Mouse (Mus musculus): ENCODE data around the gene Vmn1r218. TPM values are rescaled to one million over a fixed set of nuclear protein-coding genes. Genes with fewer than 3 reads are reported as not detected.

Vmn1r218 gene
- polyA plus RNA-seq, 1 experiment from 2014 or later = not detected

Other genes starting within 250 kb of the Vmn1r218 start
- not detected in 2 replicates for gene Vmn1r212, start 248.9 kb upstream of the Vmn1r218 start, polyA plus RNA-seq (2015; fragmentation: Nextera tagmentation; extraction: Ambion mirVana)
- not detected in 2 replicates for gene Vmn1r213, start 125.5 kb upstream of the Vmn1r218 start, polyA plus RNA-seq (2015; fragmentation: Nextera tagmentation; extraction: Ambion mirVana)
- not detected in 2 replicates for gene Vmn1r214, start 102.7 kb upstream of the Vmn1r218 start, polyA plus RNA-seq (2015; fragmentation: Nextera tagmentation; extraction: Ambion mirVana)
- gene Vmn1r215, start 65.1 kb upstream of the Vmn1r218 start, polyA plus RNA-seq (2015; fragmentation: Nextera tagmentation; extraction: Ambion mirVana) = not detected in 2 replicates
- not detected in 2 replicates for gene Vmn1r217, start 14.9 kb upstream of the Vmn1r218 start, polyA plus RNA-seq (2015; fragmentation: Nextera tagmentation; extraction: Ambion mirVana)
- not detected in 2 replicates for gene Vmn1r219, start 26.2 kb downstream of the Vmn1r218 start, polyA plus RNA-seq (2015; fragmentation: Nextera tagmentation; extraction: Ambion mirVana)
- gene Vmn1r220, start 54.8 kb downstream of the Vmn1r218 start, polyA plus RNA-seq (2015; fragmentation: Nextera tagmentation; extraction: Ambion mirVana) = not detected in 2 replicates
- gene Vmn1r221, start 81.0 kb downstream of the Vmn1r218 start, polyA plus RNA-seq (2015; fragmentation: Nextera tagmentation; extraction: Ambion mirVana) = not detected in 2 replicates
- gene Vmn1r222, start 102.8 kb downstream of the Vmn1r218 start, polyA plus RNA-seq (2015; fragmentation: Nextera tagmentation; extraction: Ambion mirVana) = not detected in 2 replicates
- not detected in 2 replicates for gene Vmn1r223, start 114.0 kb downstream of the Vmn1r218 start, polyA plus RNA-seq (2015; fragmentation: Nextera tagmentation; extraction: Ambion mirVana)
- gene Zfp322a, start 236.1 kb downstream of the Vmn1r218 start, polyA plus RNA-seq (2015; fragmentation: Nextera tagmentation; extraction: Ambion mirVana) = 62.5 and 72.6 TPM in 2 replicates